Mouse (Mus musculus) MEL (cell line): ENCODE measurements around the gene Gpr21.

Experiments used
- CHD2 ChIP-seq: IDR thresholded peaks from 2 replicates; pipeline ENCODE4 v1.6.1; 2011; ENCODE audit warnings: low read length, improper control_type of control experiment
- CTCF ChIP-seq, 3 experiments: IDR thresholded peaks in 2 of 3; conservative IDR thresholded peaks in 1 of 3; 2 replicates each; pipeline ENCODE4 v1.5.1; 2011 to 2012; ENCODE audit warnings: low read length in 3 of 3, low read depth in 2 of 3, mild to moderate bottlenecking in 2 of 3, improper control_type of control experiment in 1 of 3, inconsistent platforms in 1 of 3, mixed read lengths in 1 of 3, moderate library complexity in 1 of 3; ENCODE audit not compliant: control insufficient read depth in 1 of 3, insufficient read depth in 1 of 3, poor library complexity in 1 of 3, severe bottlenecking in 1 of 3
- ETS1 ChIP-seq: IDR thresholded peaks from 2 replicates; pipeline ENCODE4 v1.6.1; 2012; ENCODE audit warnings: low read depth, mild to moderate bottlenecking, inconsistent platforms, low read length, improper control_type of control experiment, moderate library complexity
- HCFC1 ChIP-seq: IDR thresholded peaks from 2 replicates; pipeline ENCODE4 v1.6.1; 2012; ENCODE audit warnings: low read depth, mild to moderate bottlenecking, inconsistent platforms, low read length, improper control_type of control experiment, moderate library complexity
- MAX ChIP-seq: IDR thresholded peaks from 2 replicates; pipeline ENCODE4 v1.6.1; 2011; ENCODE audit warnings: low read length, improper control_type of control experiment
- MEF2A ChIP-seq: IDR thresholded peaks from 2 replicates; pipeline ENCODE4 v1.6.1; 2014; ENCODE audit warnings: low read depth, mild to moderate bottlenecking, inconsistent platforms, low read length, improper control_type of control experiment; ENCODE audit not compliant: poor library complexity, insufficient replicate concordance, severe bottlenecking; ENCODE audit errors: extremely low read depth
- MXI1 ChIP-seq: IDR thresholded peaks from 2 replicates; pipeline ENCODE4 v1.6.1; 2011; ENCODE audit warnings: mild to moderate bottlenecking, low read depth, low read length, improper control_type of control experiment
- NRF1 ChIP-seq: IDR thresholded peaks from 2 replicates; pipeline ENCODE4 v1.6.1; 2014; ENCODE audit warnings: low read depth, mild to moderate bottlenecking, inconsistent platforms, low read length, improper control_type of control experiment, moderate library complexity; ENCODE audit not compliant: poor library complexity, insufficient read depth, severe bottlenecking
- POLR2A ChIP-seq, 2 experiments: IDR thresholded peaks; 2 replicates each; pipeline ENCODE4 v1.6.1; 2011 to 2012; ENCODE audit warnings: low read length in 2 of 2, mild to moderate bottlenecking in 2 of 2, control low read depth in 1 of 2, improper control_type of control experiment in 1 of 2, low read depth in 1 of 2, moderate library complexity in 1 of 2; ENCODE audit not compliant: control insufficient read depth in 1 of 2, insufficient read depth in 1 of 2, poor library complexity in 1 of 2

DNA sequence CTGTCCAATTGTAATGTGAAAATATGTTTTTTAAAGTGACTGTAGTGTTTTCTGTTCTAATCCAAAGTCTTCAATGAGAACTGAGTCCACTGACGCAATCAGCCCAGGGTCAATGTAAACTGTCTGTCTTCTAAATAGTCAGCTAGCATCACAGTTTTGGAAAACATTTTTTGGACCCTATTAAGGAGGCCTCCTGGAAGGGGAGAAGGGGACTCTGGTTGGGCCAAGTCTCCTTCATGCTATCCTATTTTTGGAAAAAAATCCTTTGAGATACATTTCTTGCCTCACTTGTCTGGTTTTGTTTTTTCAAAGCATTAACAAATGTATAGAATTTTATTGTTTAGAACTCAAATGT is 3.1 kb downstream of the Gpr21 start:
- TF ChIP-seq NRF1 = no peak
- TF ChIP-seq POLR2A (IDR thresholded peaks at IDR 0.05; ENCODE audit: control insufficient read depth in 1 of 2, insufficient read depth in 1 of 2, low read depth in 1 of 2, low read length in 2 of 2, poor library complexity in 1 of 2) = no peak
- TF ChIP-seq CTCF (IDR thresholded peaks at IDR 0.05 in 2 of 3, conservative IDR thresholded peaks at IDR 0.05 in 1 of 3; ENCODE audit: control insufficient read depth in 1 of 3, insufficient read depth in 1 of 3, low read depth in 2 of 3, low read length in 3 of 3, poor library complexity in 1 of 3, severe bottlenecking in 1 of 3) = no peak
- TF ChIP-seq ETS1 = no peak
- no peak for TF ChIP-seq HCFC1
- no peak for TF ChIP-seq MEF2A
- no peak for TF ChIP-seq MAX
- TF ChIP-seq MXI1 = no peak
- no peak for TF ChIP-seq CHD2
